Mouse (Mus musculus): ENCODE data around the gene 4933434E20Rik.

4933434E20Rik gene

GRCm38 (mm10) chr3:90080498-90080863 lies 29.0 kb downstream of the 4933434E20Rik start:
- DNase-seq (ENCODE audit: low read depth, low spot score): no peak

GRCm38 (mm10) chr3:90081365-90082240 lies 30.2 kb downstream of the 4933434E20Rik start:
- no peak for DNase-seq (ENCODE audit: low read depth, low spot score)

GRCm38 (mm10) chr3:90083034-90083433 lies 31.6 kb downstream of the 4933434E20Rik start:
- no peak for DNase-seq (ENCODE audit: low read depth, low spot score)

- no peak for DNase-seq (ENCODE audit: low read depth, low spot score)
These were observed 32.4 kb downstream of the 4933434E20Rik start for GRCm38 (mm10) chr3:90083698-90084324.

- no peak for DNase-seq (ENCODE audit: low read depth, low spot score)
These were observed 33.4 kb downstream of the 4933434E20Rik start for GRCm38 (mm10) chr3:90084790-90085189.

- no peak for DNase-seq (ENCODE audit: low read depth, low spot score)
These were observed 33.8 kb downstream of the 4933434E20Rik start for GRCm38 (mm10) chr3:90085281-90085680.

GRCm38 (mm10) chr3:90086068-90086467 lies 34.6 kb downstream of the 4933434E20Rik start:
- no peak for DNase-seq (ENCODE audit: low read depth, low spot score)

- DNase-seq (ENCODE audit: low read depth, low spot score): no peak
These were observed 37.2 kb downstream of the 4933434E20Rik start for GRCm38 (mm10) chr3:90088617-90089016.

- DNase-seq (ENCODE audit: low read depth, low spot score): no peak
These were observed 39.5 kb downstream of the 4933434E20Rik start for GRCm38 (mm10) chr3:90090892-90091291.

- no peak for DNase-seq (ENCODE audit: low read depth, low spot score)
These were observed 43.0 kb downstream of the 4933434E20Rik start for GRCm38 (mm10) chr3:90094453-90094852.

GRCm38 (mm10) chr3:90097928-90098327 lies 46.5 kb downstream of the 4933434E20Rik start:
- no peak for DNase-seq (ENCODE audit: low read depth, low spot score)

- no peak for DNase-seq (ENCODE audit: low read depth, low spot score)
These were observed 49.6 kb downstream of the 4933434E20Rik start for GRCm38 (mm10) chr3:90101010-90101409.

- DNase-seq (ENCODE audit: low read depth, low spot score): no peak
These were observed 50.2 kb downstream of the 4933434E20Rik start for GRCm38 (mm10) chr3:90101673-90102072.

GRCm38 (mm10) chr3:90102239-90102638 lies 50.8 kb downstream of the 4933434E20Rik start:
- no peak for DNase-seq (ENCODE audit: low read depth, low spot score)

GRCm38 (mm10) chr3:90103176-90103575 lies 51.7 kb downstream of the 4933434E20Rik start:
- DNase-seq (ENCODE audit: low read depth, low spot score): no peak

- DNase-seq (ENCODE audit: low read depth, low spot score): no peak
These were observed 52.5 kb downstream of the 4933434E20Rik start, which contains the start of gene Nup210l for GRCm38 (mm10) chr3:90103938-90104337. Gene Nup210l, plus strand, starts transcription at chr3:90104132.

- no peak for DNase-seq (ENCODE audit: low read depth, low spot score)
These were observed 60.3 kb downstream of the 4933434E20Rik start for GRCm38 (mm10) chr3:90111706-90112105.

- no peak for DNase-seq (ENCODE audit: low read depth, low spot score)
These were observed 62.9 kb downstream of the 4933434E20Rik start for GRCm38 (mm10) chr3:90114342-90114741.

- DNase-seq (ENCODE audit: low read depth, low spot score): no peak
These were observed 64.1 kb downstream of the 4933434E20Rik start for GRCm38 (mm10) chr3:90115526-90115925.
